Mouse (Mus musculus) layer of hippocampus, adult 9-10 months (tissue): ENCODE data around the gene Gjb3.

Experiments used
- DNase-seq: peaks from one replicate; pipeline ENCODE4 v3.0.0; 2022; ENCODE audit warnings: low spot score

Gjb3 gene

DNA sequence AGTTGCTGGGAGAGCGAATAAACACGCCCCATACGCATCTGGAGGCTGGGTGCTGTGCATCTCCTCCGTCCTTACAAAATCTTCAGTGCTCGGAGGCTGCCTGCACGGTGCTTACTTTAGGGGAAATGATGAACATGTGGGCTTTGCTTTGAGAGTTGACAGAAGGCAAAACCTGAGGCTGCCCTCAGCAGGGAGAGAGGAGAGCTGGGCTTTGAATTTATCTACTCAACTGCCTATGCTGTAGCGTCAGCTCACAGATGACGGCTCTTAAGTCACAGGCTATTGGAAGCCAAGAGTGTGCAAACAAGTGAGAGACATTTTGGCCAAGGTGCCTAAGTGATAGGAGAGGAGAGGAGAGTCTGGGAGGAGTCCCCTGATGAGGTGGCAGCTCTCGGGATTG is 51.4 kb downstream of the Gjb3 start:
- DNase-seq = no peak

GRCm38 (mm10) chr4:127278451-127279001 is 52.1 kb downstream of the Gjb3 start:
- DNase-seq = no peak
